15 mouse cellular contexts compared by ENCODE assay signal in the genomic region with DNA sequence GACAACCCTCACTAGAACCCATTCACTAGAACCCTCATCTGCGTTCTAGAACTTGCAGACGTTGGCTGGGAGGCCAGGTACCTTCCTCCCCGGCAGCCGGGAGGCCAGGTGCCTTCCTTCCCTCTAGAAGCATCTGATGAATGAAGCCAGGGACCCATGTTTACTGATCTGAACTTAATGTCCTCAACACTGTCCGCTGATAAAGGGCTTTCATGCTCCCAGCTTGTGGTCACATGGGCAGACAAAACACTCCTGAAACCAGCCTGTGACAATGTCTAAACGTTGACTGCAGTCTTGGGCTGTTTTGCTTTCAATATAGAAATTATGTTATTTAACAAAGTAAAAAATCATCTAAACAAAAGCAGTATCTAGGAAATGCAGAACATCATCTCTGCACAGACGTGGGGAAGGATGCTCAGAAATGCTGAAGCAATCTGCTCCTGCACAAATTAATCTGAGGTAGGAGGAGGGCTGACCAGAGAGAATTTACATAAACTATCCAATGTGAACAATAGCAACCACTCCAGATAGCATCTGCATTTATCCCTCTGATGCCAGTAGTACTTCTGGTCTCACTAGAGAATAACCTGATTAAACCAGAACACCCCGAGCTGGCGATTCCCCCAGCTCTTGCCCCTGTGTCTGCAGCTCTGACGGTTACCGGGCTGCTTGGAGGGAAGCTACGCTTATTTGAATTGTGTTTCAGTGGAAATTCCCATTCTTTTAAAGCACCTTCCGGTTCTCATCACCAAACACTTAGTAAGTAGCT. TPM values are rescaled to one million over a fixed set of nuclear protein-coding genes. Genes with fewer than 3 reads are reported as not detected.
DNase-seq lines count a peak whose midpoint lies in the region; ATAC-seq and TF ChIP-seq lines count a peak whose summit lies in the region.
"Had no signal": no experiment of that assay in that cellular context is flagged by ENCODE, and none has a peak within 500 bp of the region (broad histone marks: within the 10 kb centered on the region; RNA-seq: fewer than 3 reads in every experiment).

No protein-coding gene starts in this region.

- no peak for ATAC-seq in heart, postnatal 0 days (ENCODE audit: insufficient read depth, low read depth)
- ATAC-seq in liver, postnatal 0 days: no peak
- ATAC-seq: inflammation-experienced regulatory T-cells, adult 6 months had no signal

- H3K9me3 ChIP-seq in heart, postnatal 0 days (replicated peaks; ENCODE audit: control insufficient read depth, low read length): no peaks in the 10 kb centered on the region
- H3K9me3 ChIP-seq in liver, postnatal 0 days (ENCODE audit: low read length): no peaks in the 10 kb centered on the region

- DNase-seq in heart, postnatal 0 days (ENCODE audit: low spot score): no peak
- no peak for DNase-seq in heart, postnatal 4 days
- DNase-seq in liver, postnatal 0 days: no peak
- no peak for DNase-seq in liver
- DNase-seq in retina, embryonic 14.5 days (ENCODE audit: low spot score): peak; percentile 35
- no peak for DNase-seq in retina, postnatal 1 day
- peak; percentile 31 for DNase-seq in testis, postnatal 10 days (ENCODE audit: low spot score)
- DNase-seq: cerebellum, adult 2 months; embryo, embryonic 11 days had no signal

- no peak overlapping the region for H3K27ac ChIP-seq in heart, postnatal 0 days (ENCODE audit: low read depth)
- H3K27ac ChIP-seq in liver, postnatal 0 days (ENCODE audit: low read depth): no peak overlapping the region
- H3K27ac ChIP-seq: liver, embryonic 14.5 days had no signal

- no peak overlapping the region for H3K4me3 ChIP-seq in heart, postnatal 0 days (ENCODE audit: low read depth, low read length)
- no peak overlapping the region for H3K4me3 ChIP-seq in liver, postnatal 0 days (ENCODE audit: low read depth, low read length)

- H3K4me1 ChIP-seq in heart, postnatal 0 days (ENCODE audit: control insufficient read depth, insufficient read depth): peaks cover 62% of the 10 kb centered on the region
- H3K4me1 ChIP-seq in liver, postnatal 0 days (ENCODE audit: insufficient read depth): peaks cover 65% of the 10 kb centered on the region

- H3K27me3 ChIP-seq in heart, postnatal 0 days (ENCODE audit: control insufficient read depth, insufficient read depth, low read length): no peaks in the 10 kb centered on the region
- no peaks in the 10 kb centered on the region for H3K27me3 ChIP-seq in liver, postnatal 0 days (ENCODE audit: insufficient read depth, low read length)

- 50% methylated on average over 13 of the region's 13 CpGs for WGBS in heart, postnatal 0 days
- WGBS in liver, postnatal 0 days (ENCODE audit: insufficient replicate concordance): 64% methylated on average over 13 of the region's 13 CpGs

- no peak overlapping the region for H3K9ac ChIP-seq in heart, postnatal 0 days (replicated peaks; ENCODE audit: low read depth, low read length)
- H3K9ac ChIP-seq in liver, postnatal 0 days (replicated peaks): no peak overlapping the region
- H3K9ac ChIP-seq: liver, embryonic 14.5 days had no signal

- no peaks in the 10 kb centered on the region for H3K36me3 ChIP-seq in heart, postnatal 0 days (replicated peaks; ENCODE audit: control insufficient read depth, insufficient read depth, low read length)
- H3K36me3 ChIP-seq in liver, postnatal 0 days (replicated peaks; ENCODE audit: insufficient read depth, low read length): peaks cover 5% of the 10 kb centered on the region; the same call in 1 of the 2 replicates

- H3K4me2 ChIP-seq in heart, postnatal 0 days (ENCODE audit: low read depth, low read length): 0 out of 2 replicates have a peak overlapping the region, but pooled peaks have one; percentile 8
- peak overlapping the region; percentile 7 for H3K4me2 ChIP-seq in liver, postnatal 0 days (ENCODE audit: low read depth, low read length)

- TF ChIP-seq EP300 in heart, postnatal 0 days (IDR thresholded peaks at IDR 0.05; ENCODE audit: low read depth): no peak
- TF ChIP-seq EP300 in liver, postnatal 0 days (IDR thresholded peaks at IDR 0.05; ENCODE audit: low read depth): no peak

- TF ChIP-seq CTCF in heart, postnatal 0 days (IDR thresholded peaks at IDR 0.05; ENCODE audit: low read depth): no peak
- TF ChIP-seq CTCF in liver, postnatal 0 days (IDR thresholded peaks at IDR 0.05; ENCODE audit: low read depth): no peak

RNA-seq across cellular contexts. Expression of gene Snx18, which starts 7.4 kb away (rescaled TPM):
- 32.4 and 50.9 TPM in 2 replicates for total RNA-seq in heart, postnatal 0 days (2014; rRNA removed; ENCODE audit: low replicate concordance)
- polyA plus RNA-seq in heart, postnatal 0 days (2015; fragmentation: Nextera tagmentation; extraction: Ambion mirVana): 9.2 and 9.8 TPM in 2 replicates
- 10 to 100 TPM; 32.6 to 34.4 TPM for total RNA-seq in heart, postnatal 4 days (2021)
- polyA plus RNA-seq in liver, postnatal 0 days (2015; fragmentation: Nextera tagmentation; extraction: Ambion mirVana): 5.7 and 6.9 TPM in 2 replicates

RNA-seq across cellular contexts. Expression of gene Hspb3, which starts 52.6 kb away (rescaled TPM):
- 38.7 and 43.7 TPM in 2 replicates for total RNA-seq in heart, postnatal 0 days (2014; rRNA removed; ENCODE audit: low replicate concordance)
- polyA plus RNA-seq in heart, postnatal 0 days (2015; fragmentation: Nextera tagmentation; extraction: Ambion mirVana): 50.5 and 54.6 TPM in 2 replicates
- total RNA-seq in heart, postnatal 4 days (2021): 10 to 100 TPM; 27.4 to 28.9 TPM
- polyA plus RNA-seq in liver, postnatal 0 days (2015; fragmentation: Nextera tagmentation; extraction: Ambion mirVana): 0.38 TPM in 1 of 2 replicates, not detected in the other
- total RNA-seq: adrenal gland, adult 18-20 months; megakaryocyte, adult 5-6 weeks had no signal
- polyA plus RNA-seq: inflammation-experienced regulatory T-cells, adult 6 months; large intestine, adult 2 months; liver, embryonic 14.5 days; urinary bladder, adult 2 months had no signal

Comparison
In these comparisons a context has a peak if more than half of its experiments do, and no peak if none do; other contexts are left out.
1. DNase-seq: peak in retina, embryonic 14.5 days (single experiment) and testis, postnatal 10 days (single experiment); none in heart, postnatal 0 days (single experiment), heart, postnatal 4 days (single experiment), liver, postnatal 0 days (single experiment), liver (single experiment) and retina, postnatal 1 day (single experiment).